Mouse (Mus musculus): ENCODE measurements around the gene Krtap9-3. TPM values are rescaled to one million over a fixed set of nuclear protein-coding genes. Genes with fewer than 3 reads are reported as not detected.

The Krtap9-3 gene
- polyA plus RNA-seq, 1 experiment from 2014 or later = not detected

DNA sequence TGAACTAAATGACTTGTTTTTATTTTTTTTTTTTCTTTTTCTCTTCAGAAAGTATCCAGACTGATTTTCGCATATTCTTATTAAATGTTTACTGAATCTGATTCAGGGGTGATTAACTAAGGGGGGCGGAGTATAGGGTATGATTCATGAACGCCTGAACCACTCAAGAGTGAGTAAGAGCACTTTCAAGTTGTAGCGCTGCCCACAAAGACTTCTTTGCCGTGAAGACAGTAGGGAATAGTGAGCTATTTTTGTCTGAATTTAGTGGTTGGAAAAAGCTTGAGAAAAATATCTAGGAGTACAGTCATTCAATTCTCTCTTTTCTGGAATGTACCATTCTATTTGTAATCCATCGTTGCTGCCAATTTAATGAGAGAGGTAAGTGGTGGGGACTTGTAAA, 16.3 kb downstream of the Krtap9-3 start:
- ATAC-seq (ENCODE audit: low read depth) = no peak
- no peaks in the 10 kb centered on the region for H3K27me3 ChIP-seq (ENCODE audit: control insufficient read depth, insufficient read depth, low read length)
- no peaks in the 10 kb centered on the region for H3K4me1 ChIP-seq (ENCODE audit: control insufficient read depth, insufficient read depth, low read length)
- no peak overlapping the region for H3K4me3 ChIP-seq (ENCODE audit: low read depth, low read length)
- no peaks in the 10 kb centered on the region for H3K9me3 ChIP-seq (ENCODE audit: control insufficient read depth, low read length)
- H3K27ac ChIP-seq (ENCODE audit: low read depth, low read length) = no peak overlapping the region
- WGBS = 89% methylated on average over 6 of the region's 6 CpGs
- no peak overlapping the region for H3K4me2 ChIP-seq (ENCODE audit: low read depth, low read length)
- no peak overlapping the region for H3K9ac ChIP-seq (replicated peaks; ENCODE audit: low read depth, low read length)
- no peaks in the 10 kb centered on the region for H3K36me3 ChIP-seq (ENCODE audit: control insufficient read depth, insufficient read depth, low read length)

DNA sequence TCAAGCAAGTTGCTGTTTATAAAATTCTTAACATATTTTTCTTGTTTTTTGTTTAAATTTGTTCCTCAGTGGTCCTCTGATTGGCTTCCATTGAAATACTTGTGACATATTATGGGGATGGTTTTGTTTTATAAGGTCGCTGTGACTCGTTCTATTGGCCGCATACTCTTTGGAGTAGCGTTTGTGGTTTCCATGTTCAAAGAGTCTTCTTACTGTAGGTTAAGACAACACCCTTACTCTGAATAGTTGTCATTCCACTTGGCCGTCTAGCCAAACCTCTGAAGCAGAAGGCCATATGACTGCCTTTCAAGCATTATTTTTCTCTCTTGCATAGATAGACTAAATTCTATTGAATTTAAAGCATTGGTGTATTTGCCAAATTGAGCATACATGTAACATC, 16.9 kb downstream of the Krtap9-3 start:
- WGBS = 92% methylated on average over 5 of the region's 5 CpGs
- H3K9me3 ChIP-seq (ENCODE audit: control insufficient read depth, low read length) = no peaks in the 10 kb centered on the region
- no peak for ATAC-seq (ENCODE audit: low read depth)

DNA sequence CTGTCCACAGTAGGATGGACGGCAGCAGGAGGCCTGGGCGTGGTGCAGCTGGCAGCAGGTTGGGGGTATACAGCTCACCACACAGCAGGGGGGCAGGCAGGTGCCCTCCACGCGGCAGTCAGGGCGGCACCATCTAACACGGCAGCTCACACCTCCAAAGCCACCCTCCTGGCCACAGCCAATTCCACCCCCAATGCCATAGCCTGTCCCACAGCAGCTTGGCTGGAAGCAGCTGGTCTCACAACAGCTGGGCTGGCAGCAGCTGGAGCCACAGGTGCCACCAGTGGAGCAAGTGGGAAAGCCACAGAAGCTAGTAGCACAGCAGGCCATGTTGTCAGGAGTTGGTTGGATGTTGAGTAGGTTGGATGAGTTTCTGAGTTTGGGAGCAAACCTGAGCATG, 17.3 kb downstream of the Krtap9-3 start, which contains the start of gene Krtap1-5:
Krtap1-5 (minus strand) TSS at position 381 of the 400 bp plus-strand sequence.
- H3K4me2 ChIP-seq (ENCODE audit: low read depth, low read length) = no peak within 1 kb of the TSS
- 86% methylated on average over 6 of the region's 6 CpGs for WGBS

More for the DNA sequence above, 16.9 kb downstream of the Krtap9-3 start:
- Histone ChIP-seq H3K36me3 (ENCODE audit: control insufficient read depth, insufficient read depth, low read length) (no peaks in the 10 kb centered on the region), H3K4me1 (ENCODE audit: control insufficient read depth, insufficient read depth, low read length) (no peaks in the 10 kb centered on the region), H3K4me3 (ENCODE audit: low read depth, low read length) (no peak overlapping the region), H3K27ac (ENCODE audit: low read depth, low read length) (no peak overlapping the region), H3K9ac (replicated peaks; ENCODE audit: low read depth, low read length) (no peak overlapping the region), H3K27me3 (ENCODE audit: control insufficient read depth, insufficient read depth, low read length) (no peaks in the 10 kb centered on the region), H3K4me2 (ENCODE audit: low read depth, low read length) (no peak overlapping the region)

DNA sequence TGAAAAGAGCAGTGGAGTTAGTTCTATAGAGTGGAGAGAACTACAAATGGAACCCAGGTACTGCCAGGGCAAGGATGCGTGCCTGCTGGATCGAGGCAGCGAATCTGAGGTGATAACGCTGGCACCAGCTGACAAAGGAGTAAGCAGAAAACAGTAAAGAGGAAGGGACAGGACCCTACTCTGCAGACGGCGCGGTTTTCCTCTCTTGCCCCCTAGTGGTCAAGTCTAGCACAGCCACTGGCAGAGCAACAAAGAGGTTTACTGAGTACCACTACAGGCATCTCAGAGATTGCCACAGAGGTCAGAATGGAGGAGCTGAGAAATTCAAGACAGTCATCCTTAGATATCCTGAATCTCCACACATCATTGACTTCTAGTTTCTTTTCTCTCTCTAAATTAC, 23.8 kb downstream of the Krtap9-3 start:
- no peak overlapping the region for H3K4me3 ChIP-seq (ENCODE audit: low read depth, low read length)
- H3K4me1 ChIP-seq (ENCODE audit: control insufficient read depth, insufficient read depth, low read length) = no peaks in the 10 kb centered on the region
- 2% methylated on average over 7 of the region's 7 CpGs for WGBS
- H3K27me3 ChIP-seq (ENCODE audit: control insufficient read depth, insufficient read depth, low read length) = no peaks in the 10 kb centered on the region
- ATAC-seq (ENCODE audit: low read depth) = peak; percentile 82; the same call in 1 of the 2 replicates
- no peak overlapping the region for H3K9ac ChIP-seq (replicated peaks; ENCODE audit: low read depth, low read length)
- H3K36me3 ChIP-seq (ENCODE audit: control insufficient read depth, insufficient read depth, low read length) = no peaks in the 10 kb centered on the region
- no peak overlapping the region for H3K4me2 ChIP-seq (ENCODE audit: low read depth, low read length)
- H3K9me3 ChIP-seq (ENCODE audit: control insufficient read depth, low read length) = no peaks in the 10 kb centered on the region
- H3K27ac ChIP-seq (ENCODE audit: low read depth, low read length) = no peak overlapping the region

More for the DNA sequence above, 17.3 kb downstream of the Krtap9-3 start, which contains the start of gene Krtap1-5:
- Histone ChIP-seq H3K36me3 (ENCODE audit: control insufficient read depth, insufficient read depth, low read length) (no peaks in the 10 kb centered on the region), H3K9ac (replicated peaks; ENCODE audit: low read depth, low read length) (no peak within 1 kb of the TSS), H3K9me3 (ENCODE audit: control insufficient read depth, low read length) (no peaks in the 10 kb centered on the region), H3K4me3 (ENCODE audit: low read depth, low read length) (no peak within 1 kb of the TSS), H3K27ac (ENCODE audit: low read depth, low read length) (no peak within 1 kb of the TSS), H3K4me1 (ENCODE audit: control insufficient read depth, insufficient read depth, low read length) (no peaks in the 10 kb centered on the region), H3K27me3 (ENCODE audit: control insufficient read depth, insufficient read depth, low read length) (no peaks in the 10 kb centered on the region)
- no peak for ATAC-seq (ENCODE audit: low read depth)

DNA sequence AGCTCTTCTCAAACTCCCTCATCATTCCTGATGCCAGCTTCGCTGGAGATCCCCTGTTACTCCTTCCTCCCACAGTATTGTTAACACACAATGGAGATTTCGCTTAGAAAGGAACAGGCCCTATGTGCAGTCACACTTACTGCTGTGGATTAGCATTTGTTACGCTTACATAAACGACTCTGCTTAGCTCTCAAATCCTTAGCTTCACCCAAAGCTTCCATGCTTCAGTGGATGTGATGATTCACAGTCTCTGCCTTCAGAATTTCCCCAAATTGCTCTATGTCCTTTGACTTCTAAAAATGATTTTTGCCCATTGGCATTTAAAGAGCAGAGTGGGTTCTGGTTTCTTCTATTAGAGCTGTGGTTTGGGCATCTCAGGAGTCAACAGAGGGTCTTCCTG, 24.7 kb downstream of the Krtap9-3 start:
- Histone ChIP-seq H3K36me3 (ENCODE audit: control insufficient read depth, insufficient read depth, low read length) (no peaks in the 10 kb centered on the region), H3K27me3 (ENCODE audit: control insufficient read depth, insufficient read depth, low read length) (no peaks in the 10 kb centered on the region), H3K4me3 (ENCODE audit: low read depth, low read length) (no peak overlapping the region), H3K9ac (replicated peaks; ENCODE audit: low read depth, low read length) (no peak overlapping the region), H3K9me3 (ENCODE audit: control insufficient read depth, low read length) (no peaks in the 10 kb centered on the region), H3K27ac (ENCODE audit: low read depth, low read length) (no peak overlapping the region), H3K4me2 (ENCODE audit: low read depth, low read length) (no peak overlapping the region), H3K4me1 (ENCODE audit: control insufficient read depth, insufficient read depth, low read length) (no peaks in the 10 kb centered on the region)
- no peak for ATAC-seq (ENCODE audit: low read depth)
- 47% methylated on average over 4 of the region's 4 CpGs for WGBS

DNA sequence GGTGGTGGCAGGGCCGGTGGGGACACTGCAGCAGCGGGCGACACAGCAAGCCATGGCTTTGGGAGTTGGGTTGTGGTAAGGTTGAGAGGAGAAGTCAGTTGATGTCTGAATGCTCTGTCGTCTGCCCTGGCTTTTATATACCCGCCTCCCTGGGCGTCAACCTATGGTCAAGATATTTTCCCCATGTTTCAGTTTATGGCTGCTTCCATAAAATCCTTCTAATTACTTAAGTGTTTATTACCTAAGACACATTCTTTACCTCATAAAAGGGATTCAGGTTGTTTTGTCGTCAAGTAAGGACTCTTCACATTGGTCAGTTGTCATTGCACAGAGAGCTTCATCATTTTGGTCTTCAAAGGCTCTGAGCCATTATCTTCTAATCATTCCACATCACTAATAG, 31.4 kb downstream of the Krtap9-3 start, which contains the start of gene Krtap3-1:
Krtap3-1 (minus strand) TSS at position 101 of the 400 bp plus-strand sequence.
- H3K9ac ChIP-seq (replicated peaks; ENCODE audit: low read depth, low read length) = no peak within 1 kb of the TSS
- H3K36me3 ChIP-seq (ENCODE audit: control insufficient read depth, insufficient read depth, low read length) = no peaks in the 10 kb centered on the region
- H3K4me3 ChIP-seq (ENCODE audit: low read depth, low read length) = no peak within 1 kb of the TSS
- H3K27me3 ChIP-seq (ENCODE audit: control insufficient read depth, insufficient read depth, low read length) = no peaks in the 10 kb centered on the region
- no peak for ATAC-seq (ENCODE audit: low read depth)
- WGBS = 57% methylated on average over 7 of the region's 7 CpGs
- H3K9me3 ChIP-seq (ENCODE audit: control insufficient read depth, low read length) = no peaks in the 10 kb centered on the region
- H3K27ac ChIP-seq (ENCODE audit: low read depth, low read length) = no peak within 1 kb of the TSS
- H3K4me2 ChIP-seq (ENCODE audit: low read depth, low read length) = no peak within 1 kb of the TSS
- no peaks in the 10 kb centered on the region for H3K4me1 ChIP-seq (ENCODE audit: control insufficient read depth, insufficient read depth, low read length)

DNA sequence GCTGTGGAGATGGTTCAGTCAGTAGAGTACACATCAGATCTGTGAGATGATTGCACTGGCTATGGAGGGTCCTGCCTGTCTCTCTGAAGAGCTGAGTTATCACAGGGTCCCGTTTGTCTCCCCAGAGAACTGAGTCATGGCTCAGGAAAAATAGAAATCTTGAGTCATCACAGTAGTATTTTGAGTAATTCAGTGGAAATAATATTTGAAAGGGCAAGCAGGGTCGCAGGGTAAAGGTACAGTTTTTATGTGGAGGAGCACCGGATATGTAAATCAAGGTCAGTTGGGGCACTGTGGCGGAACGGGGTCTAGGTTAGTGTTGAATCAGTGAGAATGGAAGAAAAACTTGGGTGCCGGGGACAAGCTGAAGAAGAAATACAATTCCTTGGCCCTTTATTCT, 35.3 kb downstream of the Krtap9-3 start:
- no peaks in the 10 kb centered on the region for H3K4me1 ChIP-seq (ENCODE audit: control insufficient read depth, insufficient read depth, low read length)
- no peak overlapping the region for H3K4me3 ChIP-seq (ENCODE audit: low read depth, low read length)
- no peak for ATAC-seq (ENCODE audit: low read depth)
- WGBS = 84% methylated on average over 6 of the region's 6 CpGs
- no peaks in the 10 kb centered on the region for H3K9me3 ChIP-seq (ENCODE audit: control insufficient read depth, low read length)
- no peaks in the 10 kb centered on the region for H3K27me3 ChIP-seq (ENCODE audit: control insufficient read depth, insufficient read depth, low read length)
- H3K36me3 ChIP-seq (ENCODE audit: control insufficient read depth, insufficient read depth, low read length) = no peaks in the 10 kb centered on the region
- H3K27ac ChIP-seq (ENCODE audit: low read depth, low read length) = no peak overlapping the region
- H3K4me2 ChIP-seq (ENCODE audit: low read depth, low read length) = no peak overlapping the region
- H3K9ac ChIP-seq (replicated peaks; ENCODE audit: low read depth, low read length) = no peak overlapping the region

DNA sequence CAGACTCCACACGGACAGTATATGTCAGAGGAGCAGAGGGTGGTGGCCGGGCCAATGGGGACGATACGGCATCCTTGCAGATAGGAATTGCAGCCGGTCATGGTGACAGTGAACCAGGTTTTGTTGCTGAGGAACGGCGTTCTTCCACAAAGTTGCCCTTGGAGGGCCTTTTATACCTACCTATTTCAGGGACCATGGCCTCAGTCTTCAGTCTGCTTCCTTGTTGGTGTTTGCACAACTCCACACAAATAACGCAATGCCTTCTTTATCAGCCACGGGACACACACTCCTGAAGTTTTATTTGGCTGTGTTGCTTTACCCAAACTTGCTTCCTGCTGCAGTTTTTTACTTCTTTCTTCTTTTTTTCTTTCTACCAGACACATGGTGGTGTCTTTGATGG, 38.5 kb downstream of the Krtap9-3 start, which contains the start of gene Gm11939:
Gm11939 (minus strand) TSS at position 101 of the 400 bp plus-strand sequence.
- ATAC-seq (ENCODE audit: low read depth) = no peak
- H3K9me3 ChIP-seq (ENCODE audit: control insufficient read depth, low read length) = no peaks in the 10 kb centered on the region

DNA sequence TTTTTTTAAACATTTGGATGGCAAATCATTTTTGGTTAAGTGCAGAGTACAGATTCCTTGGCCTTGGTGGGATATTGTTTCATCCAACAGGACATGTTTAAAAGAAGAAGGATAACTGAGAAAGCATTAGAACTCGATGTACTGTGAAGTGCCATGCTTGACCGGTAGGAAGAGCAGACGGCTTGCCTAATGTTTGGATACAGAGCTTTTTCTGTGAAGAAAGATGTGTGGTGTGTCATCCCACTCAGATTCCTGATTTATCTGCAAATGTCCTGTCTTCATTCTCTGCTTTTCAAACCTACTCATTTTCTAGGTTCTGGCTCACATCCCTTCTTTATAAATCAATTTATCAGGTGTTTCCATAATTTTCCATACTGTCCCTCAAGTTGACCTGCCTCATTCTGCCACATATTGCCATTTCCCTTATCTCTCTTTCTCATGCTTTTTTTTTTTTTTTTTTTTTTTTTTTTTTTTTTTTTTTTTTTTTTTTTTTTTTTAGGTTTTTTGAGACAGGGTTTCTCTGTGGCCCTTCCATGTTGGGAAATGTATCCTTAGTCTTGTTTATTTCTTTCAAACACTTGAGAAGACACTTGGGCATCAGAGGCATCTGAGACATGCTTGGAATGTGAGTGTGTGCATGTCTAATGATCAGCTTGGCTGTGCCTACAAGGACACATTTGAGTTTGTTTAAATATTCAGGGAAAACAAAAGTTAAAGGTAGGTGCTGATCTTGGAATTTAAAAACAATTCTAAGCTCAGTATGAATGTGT, 39.7 kb downstream of the Krtap9-3 start:
- Histone ChIP-seq H3K27ac (ENCODE audit: low read depth, low read length) (no peak overlapping the region), H3K36me3 (ENCODE audit: control insufficient read depth, insufficient read depth, low read length) (no peaks in the 10 kb centered on the region), H3K4me3 (ENCODE audit: low read depth, low read length) (no peak overlapping the region), H3K4me1 (ENCODE audit: control insufficient read depth, insufficient read depth, low read length) (no peaks in the 10 kb centered on the region), H3K4me2 (ENCODE audit: low read depth, low read length) (no peak overlapping the region), H3K27me3 (ENCODE audit: control insufficient read depth, insufficient read depth, low read length) (no peaks in the 10 kb centered on the region), H3K9me3 (ENCODE audit: control insufficient read depth, low read length) (no peaks in the 10 kb centered on the region), H3K9ac (replicated peaks; ENCODE audit: low read depth, low read length) (no peak overlapping the region)
- 84% methylated on average over 3 of the region's 3 CpGs for whole genome bisulfite sequencing
- ATAC-seq (ENCODE audit: low read depth) = no peak

More for the DNA sequence above, 38.5 kb downstream of the Krtap9-3 start, which contains the start of gene Gm11939:
- H3K4me3 ChIP-seq (ENCODE audit: low read depth, low read length) = no peak within 1 kb of the TSS
- WGBS = 93% methylated on average over 9 of the region's 9 CpGs
- no peaks in the 10 kb centered on the region for H3K4me1 ChIP-seq (ENCODE audit: control insufficient read depth, insufficient read depth, low read length)
- no peaks in the 10 kb centered on the region for H3K36me3 ChIP-seq (ENCODE audit: control insufficient read depth, insufficient read depth, low read length)
- no peaks in the 10 kb centered on the region for H3K27me3 ChIP-seq (ENCODE audit: control insufficient read depth, insufficient read depth, low read length)
- H3K27ac ChIP-seq (ENCODE audit: low read depth, low read length) = no peak within 1 kb of the TSS
- no peak within 1 kb of the TSS for H3K4me2 ChIP-seq (ENCODE audit: low read depth, low read length)
- no peak within 1 kb of the TSS for H3K9ac ChIP-seq (replicated peaks; ENCODE audit: low read depth, low read length)

Measured in neural tube, embryonic 14.5 days (tissue).